Mouse (Mus musculus): ENCODE data around the gene Runx1. TPM values are rescaled to one million over a fixed set of nuclear protein-coding genes. Genes with fewer than 3 reads are reported as not detected.

Gene Runx1
- polyA plus RNA-seq, 1 experiment from 2014 or later: 5.1 TPM

DNA sequence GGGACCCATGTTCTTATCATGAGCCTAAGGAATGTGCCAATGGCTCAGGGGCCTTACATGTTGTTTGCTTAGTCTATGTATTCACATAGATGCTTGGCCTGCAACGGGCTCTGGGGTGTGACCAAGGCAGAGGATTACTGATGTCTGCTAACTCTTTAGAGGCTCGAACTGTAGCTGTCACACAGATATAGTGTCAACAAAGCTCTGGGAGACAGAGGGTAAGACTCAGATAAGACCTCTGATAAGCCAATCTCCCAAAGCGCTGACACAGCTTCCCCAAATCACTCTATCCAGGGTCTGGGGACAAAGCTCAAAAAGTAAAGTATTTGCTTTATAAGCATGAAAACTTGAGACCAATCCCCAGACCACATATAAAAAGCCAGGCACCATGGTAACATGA is 13.5 kb downstream of the Runx1 start:
- 54% methylated on average over 3 of the region's 3 CpGs for WGBS
- peaks cover 13% of the 10 kb centered on the region for H3K4me1 ChIP-seq
- H3K36me3 ChIP-seq: no peaks in the 10 kb centered on the region
- H3K4me3 ChIP-seq: no peak overlapping the region
- H3K27ac ChIP-seq: 0 out of 2 replicates have a peak overlapping the region, but pooled peaks have one; percentile 4
- peaks cover 3% of the 10 kb centered on the region; the same call in 1 of the 2 replicates for H3K27me3 ChIP-seq
- no peak overlapping the region for H3K4me2 ChIP-seq (replicated peaks)
- H3K9ac ChIP-seq: no peak overlapping the region
- no peak for ATAC-seq (ENCODE audit: low FRiP score, low read depth)
- no peaks in the 10 kb centered on the region for H3K9me3 ChIP-seq

DNA sequence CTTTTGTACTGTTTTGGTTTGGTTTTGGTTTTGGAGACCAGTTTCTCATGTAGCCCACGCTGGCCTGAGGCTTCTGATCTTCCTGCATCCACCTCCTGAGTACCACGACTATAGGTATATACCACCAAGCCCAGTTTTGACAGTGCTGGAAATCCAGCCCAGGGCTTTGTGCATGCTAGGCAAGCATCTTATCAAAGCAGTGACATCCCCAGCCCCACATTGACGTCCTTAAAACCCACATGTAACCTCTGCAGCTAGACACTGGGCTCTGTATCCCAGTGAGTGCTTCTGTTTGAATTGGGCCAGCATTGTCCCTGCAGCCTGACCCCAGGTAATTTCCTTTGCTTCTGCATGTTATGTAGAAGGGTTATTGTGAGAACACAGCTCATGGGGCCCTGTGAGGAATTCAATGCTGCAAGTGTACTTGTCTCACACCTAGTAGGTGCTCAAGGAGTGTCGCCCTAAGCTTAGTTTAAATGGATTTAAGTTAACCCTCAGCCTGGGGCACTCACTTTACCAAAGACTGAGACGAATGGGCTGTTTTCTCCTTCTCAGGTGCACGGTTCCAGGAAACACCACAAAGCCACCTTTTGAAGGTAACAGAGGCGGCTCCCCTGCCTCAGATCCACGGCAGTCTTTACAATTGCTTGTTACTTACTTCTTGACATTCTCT is 15.2 kb downstream of the Runx1 start:
- Histone ChIP-seq H3K27me3 (peaks cover 3% of the 10 kb centered on the region; the same call in 1 of the 2 replicates), H3K4me1 (peaks cover 13% of the 10 kb centered on the region), H3K4me2 (replicated peaks) (no peak overlapping the region), H3K27ac (no peak overlapping the region), H3K9me3 (no peaks in the 10 kb centered on the region), H3K36me3 (no peaks in the 10 kb centered on the region), H3K9ac (no peak overlapping the region), H3K4me3 (no peak overlapping the region)
- no peak for ATAC-seq (ENCODE audit: low FRiP score, low read depth)
- 83% methylated on average over 8 of the region's 8 CpGs for WGBS

DNA sequence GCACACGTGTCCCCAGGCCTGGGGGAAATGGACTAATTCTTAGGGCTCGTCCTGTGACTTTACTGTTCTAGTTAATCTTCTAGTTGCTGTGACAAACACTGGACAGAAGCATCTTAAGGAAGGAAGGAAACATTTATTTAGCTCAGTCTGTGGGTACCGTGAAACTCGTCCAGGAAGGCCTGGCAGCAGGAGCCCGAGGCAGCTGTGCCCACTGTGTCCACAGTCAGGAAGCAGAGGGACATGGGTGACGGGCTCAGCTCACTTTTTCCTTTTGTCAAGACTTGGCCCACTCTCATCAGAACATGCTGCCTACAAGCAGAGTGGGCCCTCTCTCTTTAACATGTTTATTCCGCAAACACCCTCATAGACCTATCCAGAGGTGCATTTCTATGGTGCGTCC is 18.2 kb downstream of the Runx1 start:
- Histone ChIP-seq H3K36me3 (no peaks in the 10 kb centered on the region), H3K9me3 (no peaks in the 10 kb centered on the region), H3K27ac (no peak overlapping the region), H3K4me1 (peaks cover 12% of the 10 kb centered on the region), H3K4me3 (no peak overlapping the region), H3K4me2 (replicated peaks) (no peak overlapping the region), H3K9ac (no peak overlapping the region), H3K27me3 (peaks cover 3% of the 10 kb centered on the region; the same call in 1 of the 2 replicates)
- 81% methylated on average over 8 of the region's 8 CpGs for WGBS
- ATAC-seq (ENCODE audit: low FRiP score, low read depth): no peak

DNA sequence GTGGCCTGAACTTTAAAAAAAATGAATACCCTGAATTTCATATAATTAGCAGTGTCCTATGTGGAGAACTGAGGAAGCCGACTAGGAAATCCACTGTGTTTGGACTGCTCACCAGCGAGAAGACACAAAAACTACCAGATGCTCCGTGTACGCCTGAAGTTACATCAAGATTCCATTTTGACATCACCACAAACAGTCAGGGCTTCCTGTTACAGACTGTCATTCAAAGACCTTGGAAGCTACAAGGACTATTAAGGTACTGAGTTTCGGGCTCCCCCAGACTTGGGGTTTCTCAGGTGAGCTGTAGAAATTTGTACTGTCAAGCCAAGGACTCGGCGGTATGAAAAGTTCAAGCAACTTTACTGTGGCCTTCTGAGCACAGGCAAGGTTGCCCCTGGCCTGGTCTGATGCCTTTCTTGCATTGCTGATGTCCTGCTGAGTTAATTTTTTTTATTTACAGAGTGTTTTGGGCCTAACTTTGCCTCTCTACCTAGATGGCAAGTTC is 22.8 kb downstream of the Runx1 start:
- no peaks in the 10 kb centered on the region for H3K9me3 ChIP-seq
- H3K27ac ChIP-seq: no peak overlapping the region
- no peak overlapping the region for H3K9ac ChIP-seq
- H3K4me3 ChIP-seq: no peak overlapping the region
- no peaks in the 10 kb centered on the region for H3K36me3 ChIP-seq
- ATAC-seq (ENCODE audit: low FRiP score, low read depth): no peak
- H3K27me3 ChIP-seq: no peaks in the 10 kb centered on the region
- no peaks in the 10 kb centered on the region for H3K4me1 ChIP-seq
- 88% methylated on average over 7 of the region's 7 CpGs for WGBS
- no peak overlapping the region for H3K4me2 ChIP-seq (replicated peaks)

DNA sequence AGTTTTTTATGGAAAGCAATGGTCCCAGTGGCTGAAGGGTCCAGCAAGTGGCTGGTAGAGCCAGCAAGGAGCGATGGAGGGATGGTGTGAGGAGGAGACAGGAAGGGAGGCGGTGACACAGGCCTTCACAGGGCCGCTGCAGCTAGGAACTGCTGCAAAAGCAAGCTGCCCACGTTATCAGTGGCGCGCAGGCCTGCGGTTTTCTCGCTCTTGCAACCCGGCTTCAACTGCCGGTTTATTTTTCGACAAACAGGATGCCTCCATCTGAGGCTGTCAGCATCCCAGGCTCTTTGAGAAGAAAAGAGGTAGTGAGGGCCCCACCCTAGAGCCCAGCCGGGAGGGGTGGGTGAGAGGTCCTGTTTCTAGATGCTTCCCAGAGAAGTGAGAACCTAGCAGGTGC is 24.4 kb downstream of the Runx1 start:
- no peaks in the 10 kb centered on the region for H3K27me3 ChIP-seq
- no peak overlapping the region for H3K4me2 ChIP-seq (replicated peaks)
- no peak overlapping the region for H3K9ac ChIP-seq
- no peaks in the 10 kb centered on the region for H3K36me3 ChIP-seq
- WGBS: 65% methylated on average over 12 of the region's 12 CpGs
- no peak overlapping the region for H3K4me3 ChIP-seq
- no peak for ATAC-seq (ENCODE audit: low FRiP score, low read depth)
- H3K4me1 ChIP-seq: no peaks in the 10 kb centered on the region
- H3K9me3 ChIP-seq: no peaks in the 10 kb centered on the region
- no peak overlapping the region for H3K27ac ChIP-seq

DNA sequence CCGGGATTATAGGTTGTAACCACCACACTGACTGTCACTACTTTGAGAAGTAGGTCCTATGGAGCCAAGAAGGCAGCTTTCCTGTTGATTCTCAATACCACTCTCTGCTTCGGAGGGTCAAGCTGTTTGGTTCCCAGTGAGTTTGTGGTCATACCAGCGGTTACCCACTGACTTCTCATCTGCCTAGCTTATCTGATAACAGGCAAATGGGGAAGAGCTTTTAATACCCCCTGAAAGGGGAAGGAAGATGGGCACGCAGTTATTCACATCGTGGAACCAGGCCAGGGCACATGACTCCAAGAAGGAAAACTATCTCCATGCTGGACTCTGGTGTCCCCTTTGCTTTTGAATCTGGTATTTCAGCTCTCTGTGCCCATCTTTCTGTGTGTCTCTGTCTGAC is 25.1 kb downstream of the Runx1 start:
- Histone ChIP-seq H3K9me3 (no peaks in the 10 kb centered on the region), H3K36me3 (no peaks in the 10 kb centered on the region), H3K4me2 (replicated peaks) (no peak overlapping the region), H3K9ac (no peak overlapping the region), H3K4me3 (no peak overlapping the region), H3K27ac (no peak overlapping the region), H3K27me3 (no peaks in the 10 kb centered on the region), H3K4me1 (no peaks in the 10 kb centered on the region)
- ATAC-seq (ENCODE audit: low FRiP score, low read depth): no peak
- 88% methylated on average over 5 of the region's 5 CpGs for WGBS

- Histone ChIP-seq H3K4me3 (no peak overlapping the region), H3K36me3 (no peaks in the 10 kb centered on the region), H3K9ac (no peak overlapping the region), H3K4me2 (replicated peaks) (no peak overlapping the region), H3K27ac (no peak overlapping the region), H3K9me3 (no peaks in the 10 kb centered on the region), H3K27me3 (no peaks in the 10 kb centered on the region), H3K4me1 (no peaks in the 10 kb centered on the region)
- 91% methylated on average over 7 of the region's 7 CpGs for WGBS
- ATAC-seq (ENCODE audit: low FRiP score, low read depth): no peak
These were observed 26.0 kb downstream of the Runx1 start for GRCm38 (mm10) chr16:92799940-92800339.

DNA sequence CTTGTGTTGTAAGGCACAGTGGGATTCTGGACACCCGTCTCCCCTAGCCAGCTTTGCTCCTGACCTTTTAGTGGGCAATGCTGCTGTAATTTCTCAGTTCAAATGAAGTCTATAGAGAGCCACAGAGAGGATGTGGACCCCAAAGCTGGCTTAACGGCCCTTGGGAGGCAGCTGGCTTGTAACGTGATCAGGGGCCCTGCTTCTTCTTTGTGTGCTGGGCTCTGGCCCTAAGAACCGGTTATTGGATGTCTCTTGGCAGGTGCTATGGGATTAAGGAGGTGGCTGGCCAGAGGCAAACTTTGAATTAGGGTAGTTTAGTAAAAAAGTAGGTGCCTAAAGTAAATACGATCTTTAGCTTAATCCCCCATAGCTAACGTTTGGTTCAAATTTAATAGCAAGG is 31.8 kb downstream of the Runx1 start:
- no peak overlapping the region for H3K9ac ChIP-seq
- H3K27me3 ChIP-seq: no peaks in the 10 kb centered on the region
- ATAC-seq (ENCODE audit: low FRiP score, low read depth): no peak; the same call in 1 of the 2 replicates
- no peaks in the 10 kb centered on the region for H3K9me3 ChIP-seq
- 20% methylated on average over 6 of the region's 6 CpGs for WGBS
- H3K36me3 ChIP-seq: no peaks in the 10 kb centered on the region
- no peak overlapping the region for H3K27ac ChIP-seq
- no peaks in the 10 kb centered on the region for H3K4me1 ChIP-seq
- H3K4me3 ChIP-seq: no peak overlapping the region
- H3K4me2 ChIP-seq (replicated peaks): no peak overlapping the region

GRCm38 (mm10) chr16:92793741-92794140 is 32.2 kb downstream of the Runx1 start:
- Histone ChIP-seq H3K9ac (no peak overlapping the region), H3K4me3 (no peak overlapping the region), H3K27ac (no peak overlapping the region), H3K27me3 (no peaks in the 10 kb centered on the region), H3K9me3 (no peaks in the 10 kb centered on the region), H3K4me1 (no peaks in the 10 kb centered on the region), H3K36me3 (no peaks in the 10 kb centered on the region), H3K4me2 (replicated peaks) (no peak overlapping the region)
- no peak for ATAC-seq (ENCODE audit: low FRiP score, low read depth)
- WGBS: 70% methylated on average over 8 of the region's 8 CpGs

DNA sequence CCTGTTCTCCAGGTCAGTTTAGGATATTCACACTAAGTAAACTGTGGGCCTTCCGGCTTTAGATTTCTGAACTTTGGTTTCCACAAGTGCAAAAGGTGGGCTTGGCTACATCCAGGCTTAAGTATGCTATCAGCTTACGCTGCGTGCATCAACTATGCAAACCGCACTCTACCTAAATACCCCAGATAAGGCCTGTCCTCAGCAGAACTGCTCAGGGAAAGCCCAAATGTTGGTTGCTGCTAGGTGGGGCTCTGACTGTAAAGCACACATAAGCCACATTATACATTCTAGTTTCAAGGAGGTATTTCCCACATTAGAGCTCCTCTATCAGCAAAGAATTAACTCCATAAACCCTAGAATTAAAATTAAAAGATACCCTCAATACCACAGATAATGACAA is 33.0 kb downstream of the Runx1 start:
- Histone ChIP-seq H3K9ac (no peak overlapping the region), H3K36me3 (no peaks in the 10 kb centered on the region)

DNA sequence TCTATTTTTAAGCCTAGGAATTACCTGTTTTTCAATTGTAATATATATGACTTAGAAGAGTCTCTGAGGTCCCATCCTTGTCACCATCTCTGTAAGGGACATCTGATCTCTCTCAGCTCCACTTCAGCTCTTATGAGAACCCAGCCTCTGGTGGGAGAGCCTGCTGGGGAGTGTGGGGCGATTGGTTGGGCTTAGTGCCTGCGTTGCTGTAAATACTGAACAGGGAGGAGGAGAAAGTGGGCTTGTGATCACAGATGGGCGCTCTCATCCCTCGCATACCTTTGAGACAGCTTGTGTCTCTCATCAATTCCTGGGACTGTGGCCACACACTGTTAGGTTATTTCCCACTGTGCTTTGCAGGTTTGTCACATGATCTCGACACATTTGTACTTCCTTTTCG is 35.3 kb downstream of the Runx1 start:
- no peak overlapping the region for H3K9ac ChIP-seq
- H3K27ac ChIP-seq: no peak overlapping the region
- WGBS: 77% methylated on average over 6 of the region's 6 CpGs
- H3K9me3 ChIP-seq: no peaks in the 10 kb centered on the region
- no peak for ATAC-seq (ENCODE audit: low FRiP score, low read depth)
- no peaks in the 10 kb centered on the region for H3K4me1 ChIP-seq
- H3K27me3 ChIP-seq: 0 out of 2 replicates have a peak, but pooled peaks cover 4% of the 10 kb centered on the region
- H3K4me2 ChIP-seq (replicated peaks): no peak overlapping the region
- H3K4me3 ChIP-seq: no peak overlapping the region
- H3K36me3 ChIP-seq: no peaks in the 10 kb centered on the region

More for the DNA sequence above, 33.0 kb downstream of the Runx1 start:
- Histone ChIP-seq H3K27me3 (no peaks in the 10 kb centered on the region), H3K4me2 (replicated peaks) (no peak overlapping the region), H3K9me3 (no peaks in the 10 kb centered on the region), H3K4me3 (no peak overlapping the region), H3K27ac (no peak overlapping the region), H3K4me1 (no peaks in the 10 kb centered on the region)
- 86% methylated on average over 4 of the region's 4 CpGs for WGBS
- no peak for ATAC-seq (ENCODE audit: low FRiP score, low read depth)

DNA sequence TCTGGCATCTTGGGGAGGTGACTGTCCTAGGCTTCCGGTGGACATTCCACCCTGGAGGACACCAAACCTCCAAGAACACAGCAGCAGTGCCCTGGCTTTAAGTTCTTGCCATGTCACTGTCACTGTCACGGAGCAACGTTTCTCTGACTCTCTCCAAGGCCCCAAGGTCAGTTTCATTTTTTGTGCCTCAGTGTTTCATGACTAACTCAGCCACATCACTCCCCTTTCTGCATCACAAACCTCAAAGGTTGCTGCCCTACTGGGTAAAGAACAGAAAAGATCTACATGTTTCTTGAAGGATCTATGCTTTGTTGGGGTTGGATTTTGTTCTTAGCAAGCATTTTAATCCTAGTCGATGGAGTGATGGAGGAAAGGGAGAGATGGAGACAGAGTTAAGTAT is 36.1 kb downstream of the Runx1 start:
- Histone ChIP-seq H3K4me3 (no peak overlapping the region), H3K27ac (no peak overlapping the region), H3K4me2 (replicated peaks) (no peak overlapping the region), H3K9ac (no peak overlapping the region), H3K36me3 (no peaks in the 10 kb centered on the region), H3K4me1 (no peaks in the 10 kb centered on the region), H3K27me3 (0 out of 2 replicates have a peak, but pooled peaks cover 4% of the 10 kb centered on the region), H3K9me3 (no peaks in the 10 kb centered on the region)
- 86% methylated on average over 4 of the region's 4 CpGs for WGBS
- ATAC-seq (ENCODE audit: low FRiP score, low read depth): no peak

DNA sequence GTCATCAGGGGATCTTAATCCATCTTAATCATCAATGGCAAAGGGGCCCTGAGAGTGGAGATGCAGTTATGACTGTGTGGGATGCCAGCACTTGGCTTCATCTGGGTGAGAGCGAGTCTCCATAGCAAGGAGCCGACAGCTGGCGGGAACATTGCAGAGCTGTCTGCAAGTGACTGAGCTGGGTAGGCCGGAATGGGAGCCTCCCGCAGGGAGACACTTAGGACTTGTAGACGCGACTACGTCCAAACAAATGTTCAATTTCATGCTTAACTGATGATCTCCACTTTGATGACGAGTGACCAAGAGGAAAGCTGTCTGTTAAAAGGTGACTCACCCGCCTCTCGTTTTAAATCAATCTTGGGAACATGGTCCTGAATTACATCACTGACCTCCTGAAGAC is 37.5 kb downstream of the Runx1 start:
- WGBS: 66% methylated on average over 11 of the region's 11 CpGs
- no peak for ATAC-seq (ENCODE audit: low FRiP score, low read depth)
- H3K4me2 ChIP-seq (replicated peaks): no peak overlapping the region
- H3K27ac ChIP-seq: no peak overlapping the region
- H3K4me3 ChIP-seq: no peak overlapping the region
- H3K4me1 ChIP-seq: peaks cover 9% of the 10 kb centered on the region; the same call in 1 of the 2 replicates
- peaks cover 4% of the 10 kb centered on the region; the same call in 1 of the 2 replicates for H3K27me3 ChIP-seq
- H3K9ac ChIP-seq: no peak overlapping the region
- H3K36me3 ChIP-seq: no peaks in the 10 kb centered on the region
- H3K9me3 ChIP-seq: no peaks in the 10 kb centered on the region

Measured in limb, embryonic 13.5 days (tissue).